Mouse (Mus musculus) left cerebral cortex, postnatal 10 days (tissue): ENCODE data around the gene Plbd2. TPM values are rescaled to one million over a fixed set of nuclear protein-coding genes. Genes with fewer than 3 reads are reported as not detected.

Source experiments
- DNase-seq, 2 experiments: peaks; one replicate each; pipeline ENCODE4 v3.0.0; 2021 to 2022; ENCODE audit warnings: low spot score in 2 of 2, mixed read lengths in 1 of 2; ENCODE audit errors: extremely low spot score in 1 of 2
- intact Hi-C: fragments of 180-260 bp; cut with DNase I; formaldehyde crosslinking; loops from one replicate; pipeline ENCODE4 v1.15.1; 2025
- total RNA-seq, 2 experiments: library from RNA; stranded (reverse); gene quantifications; 2 replicates each; pipeline ENCODE4 v1.2.3; 2021

Plbd2 gene
- total RNA-seq, 2 experiments from 2014 or later, result 70.6 to 71.5 TPM

DNA sequence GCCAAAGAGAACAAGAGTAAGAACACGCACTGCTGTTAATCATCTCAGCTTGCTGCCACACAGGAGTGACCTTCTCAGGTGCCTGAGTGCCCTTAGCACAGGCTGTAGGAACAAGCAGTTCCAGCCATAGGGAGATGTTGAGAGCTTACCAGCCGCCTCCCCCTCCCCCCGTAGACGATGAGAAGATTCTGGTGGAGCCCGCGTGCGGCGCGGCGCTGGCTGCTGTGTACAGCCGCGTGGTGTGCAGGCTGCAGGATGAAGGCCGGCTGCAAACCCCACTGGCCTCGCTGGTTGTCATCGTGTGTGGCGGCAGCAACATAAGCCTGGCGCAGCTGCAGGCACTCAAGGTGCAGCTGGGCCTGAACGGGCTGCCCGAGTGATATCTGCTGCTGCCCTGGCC lies 20.0 kb downstream of the Plbd2 start:
- intact Hi-C loops, result no loop called here

DNA sequence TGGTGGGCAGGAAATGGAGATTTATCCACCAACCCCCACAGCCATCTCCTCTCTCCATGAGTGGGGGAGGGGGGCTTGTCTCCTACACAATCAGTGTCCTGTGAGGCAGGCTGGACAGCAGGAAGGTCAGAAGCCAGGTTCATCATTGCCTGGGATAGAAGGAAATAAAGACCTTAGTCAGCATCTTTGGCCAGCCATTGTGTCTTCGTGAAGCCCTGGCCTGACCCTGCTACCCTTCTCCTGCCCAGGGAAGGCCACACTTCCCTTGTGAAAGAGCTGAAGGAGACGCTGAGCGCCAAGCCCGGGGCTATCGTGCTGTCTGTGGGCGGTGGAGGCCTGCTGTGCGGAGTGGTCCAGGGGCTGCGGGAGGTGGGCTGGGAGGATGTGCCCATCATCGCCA lies 22.2 kb downstream of the Plbd2 start:
- intact Hi-C loops, result no loop called here
- DNase-seq, result no peak

More for the DNA sequence above, 20.0 kb downstream of the Plbd2 start:
- DNase-seq, result peak in 1 of 2 experiments; percentile 46

DNA sequence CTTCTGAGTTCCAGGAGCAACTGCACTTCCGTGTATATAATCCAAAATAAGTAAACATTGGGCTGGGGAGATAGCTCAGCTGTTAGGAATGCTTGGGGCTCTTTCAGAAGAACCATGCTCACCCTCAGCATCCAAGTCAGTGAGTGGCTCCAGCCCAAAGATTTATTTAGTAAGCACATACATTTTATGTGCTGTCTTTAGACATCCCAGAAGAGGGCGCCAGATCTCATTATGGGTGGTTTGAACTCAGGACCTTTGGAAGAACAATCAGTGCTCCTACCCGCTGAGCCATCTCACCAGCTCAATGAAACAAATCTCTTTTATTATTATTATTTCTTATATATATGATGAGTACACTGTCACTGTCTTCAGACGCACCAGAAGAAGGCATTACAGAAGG lies 23.9 kb downstream of the Plbd2 start:
- intact Hi-C loops, result no loop called here
- DNase-seq, result no peak

DNA sequence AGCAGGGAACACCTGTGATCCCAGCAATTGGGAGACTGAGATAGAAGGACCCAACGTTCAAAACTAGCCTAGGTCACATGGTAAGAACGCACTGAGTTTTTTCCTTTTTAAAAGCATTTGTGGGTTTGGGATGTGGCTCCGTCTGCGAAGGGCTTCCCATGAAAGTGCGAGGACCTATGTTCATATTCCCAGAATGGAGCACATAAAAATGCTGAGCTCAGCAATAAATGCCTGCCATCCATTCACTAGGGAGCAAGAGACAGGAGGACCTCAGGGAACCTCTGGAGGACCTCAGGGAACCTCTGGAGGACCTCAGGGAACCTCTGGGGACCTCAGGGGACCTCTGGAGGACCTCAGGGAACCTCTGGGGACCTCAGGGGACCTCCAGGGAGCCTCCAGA lies 25.4 kb downstream of the Plbd2 start:
- intact Hi-C loops, result no loop called here
- no peak for DNase-seq

DNA sequence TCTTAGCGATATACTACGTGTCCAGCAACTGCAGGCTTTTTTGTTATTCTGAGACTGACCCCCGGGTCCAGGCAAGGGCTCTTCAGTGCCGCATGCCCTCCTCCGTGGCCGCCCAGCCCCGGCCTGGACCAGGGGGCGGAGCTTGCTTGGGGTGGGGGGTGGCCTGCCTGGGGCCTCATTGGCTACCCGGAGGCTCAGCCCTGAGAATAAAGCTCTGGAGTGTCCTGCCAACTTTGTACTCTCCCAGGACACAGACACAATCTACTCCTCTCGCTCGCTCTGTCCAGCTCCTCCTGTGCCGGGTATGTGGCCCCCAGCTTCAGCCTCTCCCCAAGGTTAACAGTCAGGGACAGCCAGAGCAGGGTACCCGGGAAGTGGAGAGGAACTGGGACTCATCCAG lies 27.1 kb downstream of the Plbd2 start, which contains the start of gene Sds:
Gene Sds, plus strand, starts transcription at position 231 of the 400 bp plus-strand sequence.
- intact Hi-C loops, result no loop called here
- DNase-seq, result no peak

DNA sequence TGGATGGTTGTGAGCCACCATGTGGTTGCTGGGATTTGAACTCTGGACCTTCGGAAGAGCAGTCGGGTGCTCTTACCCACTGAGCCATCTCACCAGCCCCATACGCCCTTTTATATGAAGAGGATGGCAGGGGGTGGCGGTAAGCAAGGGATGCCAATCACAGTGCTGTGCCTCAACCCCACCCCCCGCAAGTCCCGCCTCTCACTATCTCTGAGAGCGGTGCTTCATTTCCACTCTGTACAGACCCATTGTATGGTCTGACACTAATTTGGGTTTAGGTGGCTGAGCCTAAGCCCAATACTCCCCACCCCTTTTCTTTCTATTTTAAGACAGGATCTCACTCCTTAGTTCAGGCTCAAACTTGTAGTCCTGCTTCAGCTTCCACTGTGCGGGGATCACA lies 27.6 kb downstream of the Plbd2 start:
- intact Hi-C loops, result no loop called here
- peak in 1 of 2 experiments; percentile 20 for DNase-seq

DNA sequence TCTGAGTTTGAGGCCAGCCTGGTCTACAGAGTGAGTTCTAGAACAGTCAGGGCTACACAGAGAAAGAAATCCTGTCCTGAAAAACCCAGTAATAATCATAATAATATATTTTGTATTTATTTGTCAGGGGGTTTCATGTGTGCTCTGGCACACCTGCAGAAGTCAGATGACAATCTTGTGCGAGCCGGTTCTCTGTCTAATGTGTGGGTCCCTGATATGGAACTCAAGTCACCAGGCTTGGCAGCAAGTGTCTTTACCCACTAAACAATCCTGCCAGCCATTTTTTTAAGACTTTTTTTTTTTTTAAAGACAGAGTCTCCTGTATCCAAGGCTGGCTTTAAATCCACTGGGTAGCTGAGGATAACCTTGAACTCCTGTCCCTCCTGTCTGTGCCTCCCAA lies 30.1 kb downstream of the Plbd2 start:
- DNase-seq, result no peak
- intact Hi-C loops, result no loop called here

DNA sequence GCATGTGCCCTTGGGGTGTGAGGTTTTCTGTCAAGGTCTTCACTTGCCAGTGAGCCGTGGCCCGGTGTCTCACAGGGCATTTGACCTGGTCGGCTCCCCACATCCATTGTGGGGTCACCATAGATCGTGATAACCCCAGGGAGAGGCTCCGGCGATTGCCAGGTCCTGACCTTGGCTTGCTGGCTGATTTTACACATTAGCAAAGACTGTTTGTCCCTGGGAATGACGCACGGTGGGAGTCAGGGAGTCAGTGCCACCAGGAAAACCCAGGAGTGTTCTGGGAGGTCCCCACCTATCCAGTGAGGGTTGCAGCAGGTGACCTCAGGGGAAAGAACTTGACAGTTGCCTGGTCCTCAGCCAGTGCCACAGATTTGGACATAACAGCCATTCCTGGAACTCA lies 30.7 kb downstream of the Plbd2 start, which contains the start of gene Sdsl:
Gene Sdsl, minus strand, starts transcription at position 41 of the 400 bp plus-strand sequence.
- intact Hi-C loops, result no loop called here
- no peak for DNase-seq

DNA sequence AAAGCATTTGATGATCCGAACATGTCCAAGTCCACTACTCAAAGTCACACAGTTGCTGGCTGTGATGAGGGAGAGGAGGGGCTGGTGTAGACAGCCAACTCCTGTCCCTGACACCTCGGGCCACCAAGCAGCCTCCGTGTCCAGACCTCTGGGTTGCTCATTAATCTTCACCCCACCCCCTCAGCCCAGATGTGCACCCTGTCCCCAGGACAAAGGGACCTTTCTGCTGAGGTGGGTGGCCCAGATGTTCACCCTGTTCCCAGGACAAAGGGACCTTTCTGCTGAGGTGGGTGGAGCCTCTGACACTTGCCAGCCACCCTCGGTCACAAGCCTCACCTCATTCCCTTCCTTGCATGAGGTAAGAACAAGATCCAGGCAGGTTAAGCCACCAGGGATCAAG lies 31.9 kb downstream of the Plbd2 start:
- intact Hi-C loops, result no loop called here

DNA sequence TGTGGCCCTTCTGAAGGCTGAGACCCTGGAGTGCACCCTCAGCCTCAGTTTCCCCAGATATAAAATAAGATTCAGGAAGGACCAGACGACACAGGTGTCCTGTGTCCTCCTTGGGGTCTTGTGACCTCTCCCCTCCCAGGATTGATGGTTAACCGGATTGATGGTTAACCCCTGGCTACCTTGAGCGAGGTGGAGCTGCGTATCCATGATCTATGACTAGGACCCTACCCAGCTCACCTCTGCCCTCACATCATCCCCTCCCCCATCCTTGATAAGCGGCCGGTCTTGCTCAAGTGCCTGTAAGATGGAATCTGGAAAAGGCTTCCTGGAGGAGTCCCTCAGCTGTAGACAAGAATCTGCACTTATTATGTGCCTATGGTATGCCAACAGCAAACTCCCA lies 34.6 kb downstream of the Plbd2 start:
- DNase-seq, result no peak
- intact Hi-C loops, result no loop called here

More for the DNA sequence above, 31.9 kb downstream of the Plbd2 start:
- DNase-seq, result no peak

DNA sequence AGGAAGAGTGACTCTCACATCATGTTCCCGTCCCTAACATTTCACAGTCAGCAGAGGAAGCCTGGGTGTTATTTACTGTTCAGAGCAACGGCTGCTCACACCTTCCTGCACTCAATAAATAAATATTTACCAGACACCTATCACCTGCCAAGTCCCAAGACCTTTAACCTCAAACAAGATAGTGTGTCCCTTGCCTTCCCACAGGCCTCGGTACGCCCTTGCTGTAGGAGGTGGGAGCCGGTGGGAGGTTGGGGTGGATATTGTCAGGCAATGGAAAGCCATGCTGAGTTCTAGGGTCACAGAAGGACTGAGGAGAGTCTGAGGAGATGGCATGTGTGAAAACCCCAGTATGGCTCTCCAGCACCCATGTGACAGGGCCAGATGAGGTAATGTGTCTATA lies 35.1 kb downstream of the Plbd2 start:
- no peak for DNase-seq
- intact Hi-C loops, result no loop called here

DNA sequence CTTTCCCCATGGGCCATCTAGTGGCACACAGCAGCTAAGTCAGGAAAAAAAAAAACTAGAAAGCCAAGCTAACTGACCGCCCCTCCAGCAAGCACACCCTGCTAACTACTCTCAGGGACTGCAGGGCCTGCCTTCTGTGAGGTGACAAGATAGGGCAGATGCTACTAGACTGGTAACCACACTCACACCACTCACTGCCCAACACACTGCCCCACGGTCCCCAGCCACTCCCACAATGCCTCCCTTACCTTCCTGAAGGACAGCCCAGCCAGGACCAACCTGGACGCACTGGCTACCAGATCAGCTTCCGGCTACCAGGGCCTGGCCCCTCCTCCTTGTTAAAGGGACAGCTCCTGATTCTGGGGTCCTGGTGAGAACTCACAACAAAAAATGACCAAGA lies 36.4 kb downstream of the Plbd2 start:
- DNase-seq, result no peak
- intact Hi-C loops, result no loop called here

DNA sequence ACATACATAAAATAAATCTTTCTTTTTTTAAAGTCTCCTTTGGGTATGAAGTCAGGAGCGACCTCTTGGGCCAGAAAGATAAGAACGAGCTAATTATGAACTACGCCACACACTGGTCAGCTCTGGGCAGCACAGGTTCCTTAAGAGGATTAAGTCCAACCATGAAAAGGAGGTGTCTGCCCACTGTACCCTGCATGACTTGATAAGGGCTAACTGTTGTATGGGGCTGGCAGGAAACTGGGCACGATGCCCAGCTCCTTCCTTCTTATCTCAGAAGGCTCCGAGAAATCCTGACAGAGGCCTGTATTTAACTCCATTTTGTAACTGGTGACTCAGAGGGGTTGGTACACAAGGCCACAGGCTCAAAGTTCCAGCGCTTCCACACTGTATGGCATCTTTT lies 37.6 kb downstream of the Plbd2 start:
- intact Hi-C loops, result no loop called here
- no peak for DNase-seq

DNA sequence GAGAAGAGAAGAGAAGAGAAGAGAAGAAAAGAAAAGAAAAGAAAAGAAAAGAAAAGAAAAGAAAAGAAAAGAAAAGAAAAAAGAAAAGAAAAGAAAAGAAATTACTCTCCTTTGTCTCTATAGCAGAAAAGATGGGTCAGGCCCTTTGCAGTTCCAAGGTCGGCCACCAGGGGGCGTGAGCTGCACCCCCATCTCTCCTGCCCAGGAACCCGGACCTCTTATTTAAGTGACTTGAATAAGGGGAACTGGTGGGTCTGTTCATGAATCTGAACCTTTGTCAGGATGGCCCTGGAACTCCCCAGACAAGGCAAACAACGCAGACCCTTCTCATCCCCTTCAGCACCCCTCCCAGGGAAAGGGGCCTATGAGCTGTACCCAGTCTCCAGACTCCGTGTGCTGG lies 38.4 kb downstream of the Plbd2 start:
- DNase-seq, result no peak
- intact Hi-C loops, result no loop called here

DNA sequence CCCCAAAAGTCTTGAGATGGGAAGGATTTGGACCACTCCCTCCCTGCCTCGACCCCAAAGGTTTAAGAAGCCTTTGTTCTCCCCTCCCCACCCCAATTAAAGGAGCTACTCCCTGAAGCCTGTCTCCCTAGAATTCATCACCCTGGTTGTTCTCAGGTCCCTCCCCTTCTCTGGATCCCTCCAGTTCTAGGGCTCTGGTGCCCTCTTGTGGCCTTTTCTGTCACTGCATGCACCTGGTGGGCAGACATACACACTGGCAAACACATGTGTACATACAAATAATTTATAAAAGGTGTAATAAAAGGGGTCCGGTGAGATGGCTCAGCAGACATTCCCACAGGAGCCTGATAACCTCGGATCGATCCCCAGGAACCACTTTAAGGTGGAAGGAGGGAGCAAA lies 39.1 kb downstream of the Plbd2 start:
- DNase-seq, result no peak
- intact Hi-C loops, result no loop called here

DNA sequence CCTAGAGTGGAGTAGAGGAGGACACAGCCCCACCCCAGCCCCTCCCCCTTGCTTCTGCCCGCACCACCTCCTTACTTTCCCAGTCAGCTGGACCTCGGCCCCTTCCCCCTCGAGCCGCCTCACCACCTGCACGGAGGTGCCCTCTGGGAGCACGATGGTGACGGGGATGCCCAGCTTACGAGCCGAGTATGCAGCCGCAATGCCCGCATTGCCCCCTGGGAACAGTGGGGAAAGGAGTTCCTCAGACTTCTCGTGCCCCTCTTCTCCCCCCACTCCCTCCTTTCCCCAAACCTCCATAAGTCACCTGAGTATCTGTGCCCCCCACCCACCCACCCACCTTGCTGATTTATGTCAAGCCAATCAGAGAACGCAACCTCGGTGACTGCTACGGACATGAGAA lies 41.5 kb downstream of the Plbd2 start:
- intact Hi-C loops, result no loop called here
- DNase-seq, result no peak

DNA sequence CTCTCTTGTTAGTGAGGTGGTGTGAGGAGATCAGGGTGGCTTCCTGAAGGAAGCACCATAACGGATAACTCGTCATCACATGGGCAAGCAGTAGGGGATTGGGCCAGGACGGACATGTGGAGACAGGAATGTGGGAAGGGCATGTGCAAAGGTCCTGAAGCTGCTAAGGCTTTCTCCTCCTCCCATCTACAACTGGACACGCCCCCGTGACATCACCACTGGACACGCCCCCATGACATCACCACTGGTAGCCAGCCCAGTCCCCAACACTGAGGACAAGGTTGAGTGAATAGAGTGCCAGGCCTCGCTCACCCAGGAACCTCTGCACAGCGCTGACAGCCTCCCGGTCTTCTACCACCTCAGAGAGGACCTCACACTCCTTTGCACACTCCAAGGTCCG lies 44.3 kb downstream of the Plbd2 start:
- DNase-seq, result no peak
- intact Hi-C loops, result loop anchor here (5.0 kb wide), 1 partner anchor 312 kb away; no protein-coding TSS in a partner anchor

DNA sequence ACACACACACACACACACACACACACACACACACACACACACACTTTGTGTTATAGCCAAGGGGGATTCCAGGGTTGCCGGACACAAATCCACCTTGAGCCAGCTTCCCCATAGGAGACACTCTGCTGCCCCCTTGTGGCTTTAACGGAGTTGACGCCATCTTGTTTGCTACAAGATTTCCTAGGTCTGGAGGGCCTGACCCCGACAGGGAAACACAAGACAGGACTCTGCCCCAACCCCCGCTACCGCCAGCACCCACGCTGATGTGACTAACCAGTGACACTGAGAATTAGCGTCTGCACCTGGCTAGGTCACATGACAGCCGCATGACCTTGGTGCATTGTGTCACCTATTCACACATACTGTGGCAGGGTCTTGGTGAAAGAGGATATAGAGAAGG lies 45.8 kb downstream of the Plbd2 start:
- intact Hi-C loops, result loop anchor here (5.0 kb wide), 1 partner anchor 310 kb away; no protein-coding TSS in a partner anchor

DNA sequence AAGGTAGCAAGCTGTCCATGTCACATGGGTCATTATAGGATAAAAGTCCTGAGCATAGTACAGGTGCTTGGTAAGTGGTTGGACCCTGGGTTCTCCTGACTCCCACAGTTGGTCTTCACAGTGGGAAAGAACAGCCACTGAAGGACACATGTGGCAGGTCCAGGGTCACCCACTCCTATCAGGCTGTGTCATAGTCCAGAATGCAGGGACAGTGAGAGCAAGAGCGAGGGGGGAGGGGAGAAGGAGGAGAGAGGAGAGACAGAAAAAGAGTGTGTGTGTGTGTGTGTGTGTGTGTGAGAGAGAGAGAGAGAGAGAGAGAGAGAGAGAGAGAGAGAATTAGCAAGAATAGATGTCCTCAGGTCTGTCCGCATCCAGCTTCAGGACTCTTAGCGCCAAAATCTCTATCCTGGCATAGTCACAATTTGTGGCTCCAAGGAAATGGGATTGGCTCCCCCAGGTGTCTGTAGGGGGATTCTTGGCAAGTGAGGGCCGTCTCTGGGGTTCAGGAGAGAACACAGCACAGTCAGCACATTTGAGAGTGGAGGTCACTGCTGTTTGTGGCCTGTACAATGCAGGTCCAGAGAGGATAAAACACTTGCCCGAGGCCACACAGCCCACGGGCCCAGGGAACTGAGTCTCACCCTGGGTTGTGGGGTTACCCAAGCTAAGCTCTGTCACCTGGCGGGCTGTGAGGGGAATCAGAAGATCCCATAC lies 46.4 kb downstream of the Plbd2 start:
- DNase-seq, result no peak
- intact Hi-C loops, result loop anchor here (5.0 kb wide), 1 partner anchor 310 kb away; no protein-coding TSS in a partner anchor

More for the DNA sequence above, 45.8 kb downstream of the Plbd2 start:
- peak; percentile 58 to 77 for DNase-seq

DNA sequence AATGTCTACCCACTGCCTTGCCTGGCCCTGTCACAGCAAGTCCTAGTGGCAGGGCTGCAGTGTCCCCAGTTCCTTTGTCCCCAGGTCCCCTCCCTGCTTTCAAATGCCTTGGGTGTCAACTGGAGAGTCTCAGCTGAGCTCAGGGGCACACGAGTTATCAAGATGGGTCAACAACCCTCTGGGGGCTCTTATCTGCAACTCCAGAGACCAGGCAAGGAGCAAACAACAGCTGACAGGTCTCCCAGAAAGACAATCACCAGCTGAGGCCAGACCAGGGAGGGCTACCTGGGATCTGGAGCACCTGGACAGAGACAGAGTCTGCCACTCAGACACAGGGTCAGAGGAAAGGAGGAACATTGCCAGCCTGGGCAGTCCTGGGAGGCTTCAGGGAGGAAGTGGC lies 47.2 kb downstream of the Plbd2 start:
- intact Hi-C loops, result loop anchor here (5.0 kb wide), 1 partner anchor 309 kb away; no protein-coding TSS in a partner anchor
- no peak for DNase-seq
